Mouse (Mus musculus) G1E (cell line): ENCODE data around the gene Naglu.

Experiments
- CTCF ChIP-seq: IDR thresholded peaks from 2 replicates; pipeline ENCODE4 v1.5.1; 2012; ENCODE audit warnings: low read depth, low read length, inconsistent platforms, mixed read lengths
- POLR2AphosphoS5 ChIP-seq: IDR thresholded peaks from 2 replicates; pipeline ENCODE4 v1.6.1; 2012; ENCODE audit warnings: low read depth, low read length, inconsistent platforms; ENCODE audit not compliant: insufficient replicate concordance

DNA sequence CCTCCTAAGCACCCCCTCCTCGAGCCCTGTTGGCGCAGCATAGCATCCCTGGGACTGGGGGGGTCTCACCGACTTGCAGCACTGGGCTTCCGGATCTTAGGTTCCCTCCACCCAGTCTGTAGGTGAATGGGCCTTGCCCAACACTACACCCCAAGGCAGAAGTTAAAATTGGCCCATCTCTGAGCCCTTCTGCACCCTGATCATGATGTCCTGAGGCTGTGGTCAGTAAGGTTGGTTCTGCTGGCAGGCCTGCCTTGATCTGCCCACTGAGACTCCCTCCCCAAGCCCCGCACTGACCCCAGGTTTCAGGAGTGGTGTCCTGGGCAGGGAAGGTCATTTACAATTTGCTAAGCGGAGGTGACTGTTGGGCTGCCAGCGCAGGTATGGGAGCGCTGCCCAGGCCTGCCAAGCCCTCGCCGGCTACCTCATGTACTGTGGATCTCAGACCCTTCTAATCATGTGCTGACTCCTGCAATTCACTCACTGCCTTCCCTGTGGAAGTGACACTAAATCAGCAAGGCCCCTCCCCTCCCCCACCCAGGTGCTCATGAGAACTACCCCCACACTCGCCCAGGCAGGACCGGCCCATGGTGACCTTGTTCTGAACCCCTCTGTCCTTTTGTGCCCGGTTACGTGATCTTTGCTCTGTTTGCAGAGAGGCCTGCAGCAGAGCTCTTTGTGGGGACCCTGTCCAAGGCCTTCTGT is 6.7 kb upstream of the Naglu start:
- TF ChIP-seq CTCF (no peak), POLR2AphosphoS5 (no peak)
